Mouse (Mus musculus): ENCODE results near the gene Diras1.

DNA sequence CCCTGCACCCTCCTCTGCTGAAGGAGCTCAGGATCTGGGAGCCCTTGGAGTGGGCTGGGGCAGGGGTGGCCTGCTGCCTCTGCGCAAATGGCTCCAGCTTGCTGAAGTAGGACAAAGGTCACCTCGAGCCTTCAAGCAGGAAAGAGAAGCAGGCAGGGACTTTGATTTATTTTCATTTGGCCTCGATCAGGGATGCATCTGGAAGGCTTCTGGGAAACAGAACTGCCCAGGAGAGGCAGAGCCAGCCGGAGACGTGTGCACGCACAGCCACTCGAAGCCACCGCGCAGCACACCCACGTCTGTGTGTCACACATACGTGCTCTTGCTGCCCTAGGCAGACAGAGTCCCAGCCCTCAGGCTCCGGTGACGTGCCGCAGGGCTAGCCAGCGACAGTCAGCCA is 53.9 kb downstream of the Diras1 start:
- no peak for TF ChIP-seq GATA1 (IDR thresholded peaks at IDR 0.05; ENCODE audit: borderline replicate concordance, low read length)
- TF ChIP-seq FLI1 (IDR thresholded peaks at IDR 0.05; ENCODE audit: low read length), result no peak
